Mouse (Mus musculus) CD8-positive naive resting alpha-beta T cell, adult 2 months (primary cell): Measurements from ENCODE around the gene Rarres1.

Experiments
- DNase-seq, 2 experiments: peaks; one replicate each; pipeline ENCODE4 v3.0.0; 2022; ENCODE audit warnings: low read depth in 2 of 2, low spot score in 2 of 2

Gene Rarres1

DNA sequence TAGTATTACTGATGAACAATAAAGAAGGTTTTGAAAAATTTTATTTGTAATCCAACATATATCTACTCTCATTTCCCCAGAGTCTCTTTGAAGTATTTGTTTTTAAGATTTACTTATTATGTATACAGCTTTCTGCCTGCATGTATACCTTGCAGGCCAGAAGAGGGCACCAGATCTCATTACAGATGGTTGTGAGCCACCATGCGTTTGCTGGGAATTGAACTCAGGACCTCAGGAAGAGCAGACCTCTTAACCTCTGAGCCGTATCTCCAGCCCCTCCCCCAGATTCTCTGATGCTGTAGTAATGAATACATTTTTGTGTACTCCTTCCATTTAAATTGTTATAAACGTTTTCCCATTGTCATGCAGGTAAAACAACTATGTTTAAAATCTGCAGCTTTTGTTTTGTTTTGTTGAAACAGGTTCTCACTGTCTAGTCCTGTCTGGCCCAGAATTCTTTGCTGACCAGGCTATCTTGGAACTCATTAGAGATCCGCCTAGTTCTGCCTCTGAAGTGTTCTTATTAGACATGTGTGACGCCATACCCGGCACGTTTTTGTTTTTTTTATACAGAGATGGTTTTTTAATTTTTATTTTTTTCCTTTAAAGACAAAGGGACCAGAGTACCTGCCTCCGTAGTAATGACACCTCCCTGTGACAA lies 85.9 kb downstream of the Rarres1 start:
- DNase-seq = no peak
